Mouse (Mus musculus) T-helper 17 cell (primary cell): ENCODE data around the gene Ccdc40.
"Not testable (repeated sequence)": the region's sequence is repeated elsewhere in the genome, so short reads cannot be mapped to it uniquely, and the experiment has no call there.

Experiments
- in situ Hi-C, 2 experiments: fragments of 300-600 bp; cut with MboI, MseI; formaldehyde crosslinking; loops; 1 replicate in 1 of 2; 2 replicates in 1 of 2; pipeline ENCODE4 v1.15.1; 2025; ENCODE audit warnings: high pct_unique_total_duplicates in 2 of 2

The Ccdc40 gene

GRCm38 (mm10) chr11:119234770-119235169 lies 6.4 kb downstream of the Ccdc40 start:
- in situ Hi-C loops: no loop called here

GRCm38 (mm10) chr11:119235596-119235995 lies 7.2 kb downstream of the Ccdc40 start:
- in situ Hi-C loops: no loop called here

DNA sequence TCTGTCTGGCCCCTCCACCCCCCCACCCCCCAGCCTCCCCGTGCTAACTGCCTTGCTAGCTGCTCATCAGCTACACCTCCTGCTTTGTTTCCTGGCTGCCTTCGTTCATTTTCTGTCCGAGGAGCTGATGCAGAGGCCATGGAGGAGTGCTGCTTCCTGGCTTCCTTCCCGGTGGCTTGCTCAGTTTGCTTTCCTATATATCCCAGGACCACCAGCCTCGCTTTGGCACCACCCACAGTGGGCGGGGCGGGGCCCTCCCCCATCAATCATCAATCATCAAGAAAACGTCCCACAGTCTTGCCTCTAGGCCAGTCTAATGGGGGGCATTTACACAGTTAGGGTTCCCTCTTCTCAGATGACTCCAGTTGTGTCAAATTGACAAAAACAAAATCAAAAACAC lies 8.0 kb downstream of the Ccdc40 start:
- in situ Hi-C loops: no loop called here

- in situ Hi-C loops: no loop called here
Observed at GRCm38 (mm10) chr11:119237007-119237406, 8.6 kb downstream of the Ccdc40 start.

- in situ Hi-C loops: no loop called here
Observed at GRCm38 (mm10) chr11:119237568-119238304, 9.4 kb downstream of the Ccdc40 start.

- in situ Hi-C loops: no loop called here
Observed at GRCm38 (mm10) chr11:119238305-119238721, 9.9 kb downstream of the Ccdc40 start.

GRCm38 (mm10) chr11:119239480-119239879 lies 11.1 kb downstream of the Ccdc40 start:
- in situ Hi-C loops: no loop called here

- in situ Hi-C loops: not testable (repeated sequence)
Observed at GRCm38 (mm10) chr11:119245543-119245942, 17.2 kb downstream of the Ccdc40 start.

- in situ Hi-C loops: no loop called here
Observed at GRCm38 (mm10) chr11:119249011-119249410, 20.6 kb downstream of the Ccdc40 start.

DNA sequence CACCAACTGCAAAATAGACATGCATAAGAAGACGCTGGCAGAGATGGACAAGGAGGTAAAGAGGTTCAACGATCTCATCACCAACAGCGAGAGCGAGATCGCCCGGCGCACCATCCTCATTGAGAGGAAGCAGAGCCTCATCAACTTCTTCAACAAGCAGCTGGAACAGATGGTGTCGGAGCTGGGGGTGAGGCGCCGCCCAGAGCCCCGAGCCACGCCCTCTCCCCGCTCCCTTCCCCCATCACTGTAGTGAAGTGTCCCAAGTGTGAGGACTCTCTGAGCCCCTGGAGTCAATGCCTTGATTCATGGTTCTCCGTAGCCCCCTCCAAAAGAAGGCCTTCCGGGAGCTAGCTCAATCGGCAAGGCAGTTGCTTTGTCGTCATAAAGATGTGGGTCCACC lies 22.6 kb downstream of the Ccdc40 start:
- in situ Hi-C loops: no loop called here

DNA sequence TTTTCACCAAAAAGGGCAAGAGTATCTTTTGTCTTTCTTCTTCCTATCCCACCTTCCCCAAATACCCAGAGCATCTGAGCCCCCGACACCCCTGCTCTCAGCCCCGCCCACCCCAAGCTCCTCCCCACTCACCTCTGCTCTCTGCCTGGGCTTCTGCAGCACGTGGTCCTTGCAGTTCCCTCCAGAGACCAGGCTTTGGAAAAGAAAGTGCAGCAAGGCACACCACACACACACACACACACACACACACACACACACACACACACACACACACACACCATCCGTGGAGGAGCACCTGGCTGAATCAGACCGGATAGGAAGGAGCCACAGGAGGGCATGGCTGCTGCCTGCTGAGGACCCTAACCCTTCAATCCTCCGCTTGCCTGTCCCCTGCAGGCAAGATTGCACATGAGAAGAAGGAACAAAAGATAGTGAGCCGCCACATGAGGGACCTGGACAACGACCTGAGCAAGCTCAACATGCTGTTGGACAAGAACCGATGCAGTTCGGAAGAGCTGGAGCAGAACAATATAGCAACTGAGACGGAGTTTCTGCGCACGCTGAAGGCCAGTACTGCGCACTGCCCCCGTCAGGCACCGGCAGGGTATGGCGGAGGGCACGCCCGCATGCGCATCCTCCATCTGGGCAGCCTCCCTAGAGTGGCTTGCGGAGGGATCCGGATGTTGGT lies 24.6 kb downstream of the Ccdc40 start:
- in situ Hi-C loops: no loop called here

- in situ Hi-C loops: not testable (repeated sequence)
Observed at GRCm38 (mm10) chr11:119256557-119256956, 28.2 kb downstream of the Ccdc40 start.

GRCm38 (mm10) chr11:119258216-119258571 lies 29.8 kb downstream of the Ccdc40 start:
- in situ Hi-C loops: no loop called here

DNA sequence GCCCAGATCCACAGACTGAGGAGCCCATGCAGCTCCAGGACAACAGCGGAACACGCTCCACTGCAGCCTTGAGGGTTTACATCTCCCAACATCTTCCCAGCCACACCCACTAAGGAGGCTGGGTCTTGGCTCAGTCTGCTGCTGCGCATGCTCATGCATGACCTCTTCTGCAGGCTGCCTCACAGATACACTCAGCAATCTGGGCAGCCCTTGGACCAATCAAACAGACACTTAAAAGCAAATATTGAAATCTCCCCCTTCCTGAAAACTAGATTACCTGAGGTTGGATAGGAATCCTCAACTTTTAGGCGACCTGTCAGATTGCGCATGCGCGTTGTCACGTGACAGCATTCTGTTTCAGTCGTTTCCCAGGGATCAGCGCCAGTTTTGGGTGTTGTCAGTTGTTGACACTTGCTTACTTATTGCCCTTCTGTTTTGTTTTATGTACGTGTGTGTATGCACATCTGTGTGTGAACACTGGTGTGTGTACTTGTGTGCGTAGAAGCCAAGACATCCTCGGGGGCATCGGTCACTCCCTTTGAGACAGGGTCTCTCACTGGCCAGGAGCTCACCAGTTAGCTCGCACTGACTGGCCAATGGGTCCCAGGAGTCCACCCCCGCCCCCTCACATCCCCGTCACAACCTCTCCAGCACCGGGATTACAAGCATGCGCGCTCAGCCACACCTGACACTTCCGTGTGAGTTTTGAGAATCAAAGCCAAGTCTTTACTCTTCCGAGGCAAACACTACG lies 30.4 kb downstream of the Ccdc40 start:
- in situ Hi-C loops: no loop called here

DNA sequence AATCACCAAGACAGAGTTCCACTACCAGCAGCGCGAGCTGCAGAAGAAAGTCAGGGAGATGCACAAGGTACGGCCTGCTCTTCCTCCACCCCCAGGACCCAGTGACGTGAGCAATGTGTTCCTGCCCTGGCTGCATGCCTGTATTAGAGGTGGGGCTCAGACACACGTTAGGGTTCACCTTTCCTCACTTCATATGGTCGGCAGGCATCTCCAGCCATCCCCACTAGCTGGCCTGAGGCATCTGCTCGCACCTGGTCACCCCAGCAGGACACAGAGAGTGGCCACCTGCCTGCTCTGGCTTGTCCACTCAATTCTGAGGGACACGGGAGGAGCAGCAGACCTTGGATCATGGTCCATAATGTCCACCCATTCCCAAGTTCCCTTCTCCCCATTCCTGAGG lies 31.6 kb downstream of the Ccdc40 start:
- in situ Hi-C loops: no loop called here

DNA sequence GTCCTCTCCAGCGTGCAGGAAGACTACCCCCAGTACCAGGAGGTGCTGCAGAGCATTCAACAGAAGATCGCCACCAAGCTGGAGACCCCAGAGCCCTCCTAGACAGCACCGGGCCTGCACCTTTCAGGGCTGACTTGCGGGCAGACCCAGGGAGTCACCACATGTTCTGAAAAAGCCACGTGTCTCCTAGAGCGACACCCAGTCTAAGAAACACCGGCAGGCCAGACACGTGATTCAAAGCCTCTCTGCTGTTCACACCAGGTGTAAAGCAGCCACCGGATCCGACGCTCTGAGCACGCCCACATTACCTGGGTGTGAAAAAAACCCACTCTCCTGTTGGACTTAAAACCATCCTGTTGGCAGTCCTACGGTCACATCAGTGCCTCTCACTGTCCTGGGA lies 36.0 kb downstream of the Ccdc40 start:
- in situ Hi-C loops: no loop called here

GRCm38 (mm10) chr11:119265811-119266210 lies 37.4 kb downstream of the Ccdc40 start:
- in situ Hi-C loops: no loop called here

- in situ Hi-C loops: no loop called here
Observed at GRCm38 (mm10) chr11:119267241-119267674, 38.9 kb downstream of the Ccdc40 start.

- in situ Hi-C loops: no loop called here
Observed at GRCm38 (mm10) chr11:119267768-119268556, 39.6 kb downstream of the Ccdc40 start, which contains the start of gene Gaa. Gene Gaa, plus strand, starts transcription at chr11:119267887.

GRCm38 (mm10) chr11:119268557-119269195 lies 40.3 kb downstream of the Ccdc40 start:
- in situ Hi-C loops: no loop called here

- in situ Hi-C loops: not testable (repeated sequence)
Observed at GRCm38 (mm10) chr11:119272492-119272891, 44.1 kb downstream of the Ccdc40 start.
